Mouse (Mus musculus): ENCODE results near the gene Gm5148.

Gene Gm5148

DNA sequence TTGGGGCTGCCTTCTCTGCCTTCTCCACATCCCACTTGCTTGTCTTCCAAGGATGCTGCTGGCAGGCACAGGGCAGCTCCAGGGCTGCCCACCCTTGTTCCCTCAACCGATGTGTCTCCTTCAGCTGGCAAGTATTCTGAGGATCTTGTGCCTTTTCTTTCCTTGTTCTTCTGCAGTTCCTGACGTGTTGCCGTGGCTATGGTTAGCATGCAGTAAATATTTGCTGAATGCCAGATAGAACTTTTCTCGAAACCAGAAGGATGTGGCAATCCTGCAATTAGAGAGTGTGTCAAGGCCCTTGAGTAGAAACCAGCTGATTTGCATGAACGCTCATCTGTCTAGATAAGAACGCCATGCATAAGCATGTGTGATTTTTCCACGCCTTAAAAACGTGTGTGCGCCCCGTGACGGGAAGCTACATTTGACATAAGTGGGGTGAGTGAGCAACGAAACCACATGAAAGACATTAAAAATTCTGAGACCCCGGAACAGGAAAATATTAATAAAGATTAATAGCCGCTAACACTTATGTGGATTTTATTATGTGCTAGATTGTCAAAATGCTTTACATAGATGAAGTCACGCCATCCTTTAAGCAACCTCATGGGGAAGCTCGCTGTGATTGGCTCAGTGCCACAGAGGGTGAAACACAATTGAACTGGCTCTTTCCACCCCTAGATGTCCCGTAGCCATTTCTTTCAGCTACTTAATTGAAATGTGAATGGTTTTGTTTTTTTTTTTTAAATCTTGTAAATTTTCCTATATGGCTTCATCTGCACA lies 14.1 kb upstream of the Gm5148 start:
- DNase-seq (ENCODE audit: low spot score in 2 of 2), result no peak

DNA sequence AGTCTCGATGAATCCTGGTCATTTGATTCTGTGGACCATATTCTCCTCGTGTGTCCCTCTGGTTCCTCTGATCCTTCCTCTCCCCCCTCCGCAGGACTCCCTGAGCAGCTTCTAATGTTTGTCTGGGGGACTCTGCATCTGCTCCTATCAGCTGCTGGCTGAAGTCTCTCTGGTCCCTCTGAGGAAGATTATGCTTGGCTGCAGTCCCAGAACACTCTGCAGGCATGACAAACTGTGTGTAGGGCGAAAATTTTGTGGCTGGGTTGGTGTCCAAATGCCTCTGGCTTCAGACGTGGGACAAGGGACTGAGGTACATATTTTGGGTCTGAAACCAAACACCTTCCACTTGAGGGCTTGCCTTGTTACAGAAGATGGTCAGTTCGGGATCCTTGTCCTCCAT lies 13.1 kb upstream of the Gm5148 start:
- no peak for DNase-seq (ENCODE audit: low spot score in 2 of 2)

DNA sequence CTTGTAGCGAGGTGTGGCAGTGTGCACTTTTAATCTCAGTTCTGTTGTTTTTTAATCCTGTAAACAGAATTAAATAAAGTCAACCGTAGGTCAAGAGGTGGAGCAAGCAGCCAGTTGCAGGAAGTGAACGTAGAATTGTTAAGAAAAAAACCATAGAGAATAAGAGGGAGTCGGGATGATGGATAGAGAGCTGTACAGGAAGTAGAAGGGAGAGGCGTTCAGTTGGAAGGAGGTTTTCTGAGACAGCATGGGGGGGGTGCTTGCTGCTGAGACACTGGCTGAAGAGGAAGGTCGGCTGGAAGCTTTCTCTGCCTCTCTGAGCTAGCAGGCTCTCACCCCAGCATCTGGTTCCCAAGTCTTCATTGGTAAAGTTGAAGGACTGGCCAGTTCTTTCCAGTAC lies 10.9 kb upstream of the Gm5148 start:
- no peak for DNase-seq (ENCODE audit: low spot score in 2 of 2)

DNA sequence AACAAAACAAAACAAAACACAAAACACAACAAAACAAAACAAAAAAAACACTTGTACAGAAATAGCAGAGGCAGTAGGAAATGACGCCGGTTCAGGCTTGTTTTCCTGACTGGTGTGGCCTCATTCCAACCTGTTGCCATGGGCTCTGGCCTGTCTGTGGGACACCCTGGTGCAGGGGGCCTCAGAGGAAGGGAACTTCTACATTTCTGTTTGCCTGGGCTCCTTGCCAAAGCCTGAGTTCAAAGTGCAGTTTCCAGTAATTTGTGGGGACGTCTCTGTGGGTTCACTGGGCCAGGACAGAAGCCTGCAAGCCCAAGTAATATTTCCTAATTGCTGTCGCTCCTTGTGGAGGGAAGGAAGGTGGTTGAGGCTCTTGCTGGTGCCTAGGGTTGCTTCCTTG lies 4.9 kb upstream of the Gm5148 start:
- peak in 1 of 2 experiments; percentile 21 for DNase-seq (ENCODE audit: low spot score in 2 of 2)

DNA sequence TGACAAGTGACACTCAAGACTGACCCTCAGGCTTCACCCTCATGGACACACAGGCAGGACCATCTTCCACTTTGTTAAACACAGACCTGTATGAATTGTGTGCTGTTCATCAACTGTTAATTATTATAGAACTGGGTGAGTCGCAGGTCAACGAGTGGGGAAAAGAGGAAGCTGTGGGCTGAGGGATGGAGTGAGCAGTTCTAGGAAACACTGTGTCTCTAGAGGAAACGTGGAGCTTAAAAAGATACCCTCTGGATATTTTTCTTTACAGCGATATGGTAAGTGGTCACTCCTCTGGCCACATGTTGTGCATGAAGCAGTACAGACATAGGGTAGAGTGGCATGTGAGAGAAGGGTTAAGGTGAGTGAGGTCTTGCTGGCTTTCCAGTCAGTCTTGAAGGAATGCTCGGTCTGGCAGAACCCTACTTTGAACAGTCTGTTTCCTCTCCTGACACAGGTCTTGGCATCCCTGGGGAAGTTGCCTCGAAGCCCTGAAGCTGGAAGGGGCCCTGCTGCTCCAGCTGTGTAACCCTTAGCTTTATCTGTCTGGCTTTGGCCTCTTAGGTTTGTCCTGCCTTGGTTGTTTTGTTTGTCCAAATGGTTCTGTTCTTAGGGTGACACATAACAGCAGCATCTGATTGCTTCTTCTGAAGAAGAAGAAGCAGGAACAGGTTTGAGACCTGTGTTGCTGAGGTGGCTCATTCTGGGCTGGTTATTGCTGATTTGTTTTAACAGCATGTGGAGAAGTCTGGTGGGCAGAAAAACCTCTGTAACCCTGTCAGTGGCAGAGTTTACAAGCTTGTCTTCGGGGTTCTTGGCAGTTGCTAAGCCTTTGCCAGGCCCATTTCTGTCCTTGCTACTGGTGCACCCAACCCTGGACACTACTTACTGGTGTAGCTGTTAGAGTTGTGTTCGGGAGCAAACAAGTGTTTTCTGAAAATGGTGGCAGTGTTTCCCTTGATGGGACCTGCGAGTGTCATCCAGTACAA lies 4.1 kb upstream of the Gm5148 start:
- no peak for DNase-seq (ENCODE audit: low spot score in 2 of 2)

DNA sequence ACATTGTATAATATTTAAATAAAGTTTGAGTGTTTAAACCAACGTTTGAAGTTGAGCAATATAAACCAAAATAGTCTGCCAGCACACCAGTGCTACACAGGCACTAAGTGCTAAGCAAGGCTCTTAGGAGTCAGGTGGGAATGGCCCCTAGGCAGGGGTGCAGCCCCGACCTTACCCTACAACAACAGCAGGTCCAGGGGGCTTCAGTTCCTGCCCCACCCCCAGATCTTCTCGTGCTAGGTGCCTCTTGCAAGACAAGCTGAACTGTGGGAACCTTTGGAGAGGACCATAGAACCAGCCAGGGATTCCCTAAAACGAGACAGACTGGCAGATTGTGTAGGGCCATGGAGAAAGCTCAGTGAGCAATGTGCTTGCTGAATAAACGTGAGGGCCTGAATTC lies 3.1 kb upstream of the Gm5148 start:
- no peak for DNase-seq (ENCODE audit: low spot score in 2 of 2)

DNA sequence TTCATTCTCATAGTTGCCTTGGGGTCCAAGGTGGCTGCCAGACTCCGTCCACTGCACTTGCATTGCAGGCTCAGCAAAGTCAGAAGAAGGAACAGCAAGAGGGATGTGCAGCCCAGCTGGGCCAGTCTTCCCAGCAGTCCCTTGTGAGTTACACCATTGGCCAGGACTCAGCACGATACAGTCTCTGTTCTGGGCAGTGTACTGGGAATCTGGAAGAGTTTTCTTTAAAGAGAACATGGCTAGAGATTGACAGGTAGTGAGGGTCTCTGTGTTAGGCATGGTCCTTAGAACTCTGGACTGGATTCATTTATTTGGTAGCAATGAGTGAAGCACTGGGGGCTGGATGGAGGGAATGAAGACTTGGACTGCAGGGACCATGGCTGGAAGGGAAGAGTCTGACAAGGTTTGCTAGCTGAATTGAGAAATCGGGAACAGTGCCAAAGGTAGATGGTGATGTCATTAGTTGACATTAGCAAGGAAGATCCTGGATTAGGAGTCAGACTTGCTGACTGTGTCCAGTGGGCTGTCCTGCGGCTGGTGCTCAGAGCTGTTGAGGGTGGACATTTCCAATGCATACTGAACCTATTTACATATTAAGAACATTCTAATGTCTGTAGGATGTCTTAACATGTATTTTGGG lies 2.3 kb upstream of the Gm5148 start:
- DNase-seq (ENCODE audit: low spot score in 2 of 2), result no peak

DNA sequence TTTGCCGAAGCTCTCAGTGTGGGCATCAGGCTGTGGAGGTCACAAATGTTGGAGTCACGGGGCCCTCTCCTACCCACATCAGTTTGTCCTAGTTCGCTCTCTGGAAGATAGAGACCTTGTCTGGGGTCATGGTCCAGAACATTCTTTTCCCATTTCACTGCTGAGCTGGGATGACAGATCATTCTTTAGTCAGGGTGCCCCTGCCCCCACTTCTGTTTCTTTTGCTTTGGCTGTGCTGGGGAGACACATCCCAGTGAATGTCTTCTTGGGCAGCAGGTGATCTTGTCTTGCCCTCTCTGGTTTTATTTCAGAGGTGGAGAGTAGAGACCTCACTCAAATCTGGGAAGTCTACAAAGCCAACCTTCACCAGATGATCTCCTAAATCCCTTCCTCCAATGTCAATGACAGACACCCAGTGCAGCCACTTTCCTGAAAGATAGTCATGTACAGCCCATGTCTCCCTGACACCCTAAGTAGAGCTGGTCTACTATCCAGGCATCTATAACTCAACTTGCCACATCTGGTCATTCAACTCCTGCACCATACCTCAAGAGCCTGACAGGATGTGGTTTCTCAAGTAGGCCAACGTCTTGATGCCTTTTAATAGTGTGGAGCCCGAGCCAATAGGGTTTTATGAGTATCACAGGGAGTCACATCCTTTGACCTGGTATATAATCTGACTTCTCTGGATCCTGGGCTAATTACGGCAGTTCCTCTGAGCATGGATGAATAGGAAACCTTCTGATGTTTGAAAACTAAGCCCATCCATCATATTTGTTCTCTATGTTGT lies 851 bp upstream of the Gm5148 start:
- DNase-seq (ENCODE audit: low spot score in 2 of 2), result no peak

DNA sequence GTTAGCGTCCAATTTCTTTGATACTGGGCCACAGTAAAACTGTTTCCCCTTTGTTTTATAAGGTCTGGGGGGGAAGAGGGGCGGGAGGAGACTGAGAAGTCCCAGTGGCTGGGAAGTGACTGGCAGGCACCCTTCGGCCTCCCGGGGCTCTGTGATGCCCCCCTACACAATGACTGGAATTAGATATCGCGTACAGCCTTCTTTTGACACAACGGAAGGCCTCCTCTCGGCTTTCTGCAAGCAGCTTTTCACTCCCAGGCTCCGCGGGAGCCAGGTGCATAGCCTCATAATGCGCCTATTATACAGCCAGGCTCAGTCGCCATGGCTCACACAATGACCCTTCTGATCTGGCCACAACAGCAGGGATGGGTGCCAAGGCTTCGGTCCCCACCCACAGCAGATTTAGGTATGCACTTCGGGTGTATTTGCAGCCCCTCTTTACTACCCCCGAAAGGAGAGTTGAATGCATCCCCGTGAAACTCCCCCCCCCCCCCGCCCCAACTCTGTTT lies 574 bp downstream of the Gm5148 start:
- no peak for DNase-seq (ENCODE audit: low spot score in 2 of 2)

DNA sequence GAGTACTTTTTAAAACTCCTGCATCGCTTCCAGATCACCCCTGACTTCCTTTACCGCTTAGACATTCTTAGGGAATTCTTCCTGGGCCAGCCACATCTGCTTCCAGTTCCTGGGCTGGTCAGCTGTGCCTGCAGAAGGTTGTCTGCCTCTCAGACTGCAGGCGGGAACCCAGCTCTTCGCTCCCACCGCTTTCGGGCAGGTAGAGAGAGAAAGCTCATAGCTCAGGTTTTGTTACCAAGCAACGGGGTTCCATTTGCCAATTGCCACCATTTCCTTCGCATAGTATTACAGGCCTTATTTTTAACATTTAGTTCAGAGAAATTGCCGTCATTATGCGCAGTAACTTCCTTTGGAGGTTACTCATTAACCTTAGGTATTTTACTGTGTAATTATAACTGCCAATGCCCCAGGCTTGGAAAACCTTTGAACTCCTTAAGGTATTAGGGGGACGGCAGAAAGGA lies 1.2 kb downstream of the Gm5148 start:
- DNase-seq (ENCODE audit: low spot score in 2 of 2), result no peak

DNA sequence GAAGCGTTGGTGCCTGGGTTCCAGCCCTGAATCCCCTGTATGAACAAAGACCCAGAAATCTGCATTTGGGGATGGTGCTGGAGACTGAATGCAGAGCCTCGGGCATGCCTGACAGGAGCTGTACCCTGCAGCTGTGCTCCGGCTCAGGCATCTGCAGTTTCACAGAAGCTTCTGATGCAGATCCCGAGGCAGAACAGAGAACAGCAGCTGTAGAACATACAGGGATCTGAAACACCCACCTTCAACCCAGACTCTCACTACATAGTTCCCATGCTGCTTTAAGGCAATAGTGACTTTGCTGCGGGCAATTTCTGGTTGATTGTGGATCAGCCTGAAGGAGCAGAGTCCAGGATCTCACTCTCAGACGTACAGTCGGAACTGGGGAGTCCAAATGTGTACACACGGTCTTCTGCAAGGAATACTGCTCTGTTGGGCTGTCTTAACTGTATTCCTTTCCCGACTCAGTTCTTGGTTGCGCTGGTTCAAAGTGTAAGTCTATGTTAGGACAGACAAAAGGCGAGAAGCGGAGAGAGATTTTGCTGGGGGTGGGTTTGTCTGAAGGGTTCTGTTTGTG lies 1.7 kb downstream of the Gm5148 start:
- no peak for DNase-seq (ENCODE audit: low spot score in 2 of 2)

DNA sequence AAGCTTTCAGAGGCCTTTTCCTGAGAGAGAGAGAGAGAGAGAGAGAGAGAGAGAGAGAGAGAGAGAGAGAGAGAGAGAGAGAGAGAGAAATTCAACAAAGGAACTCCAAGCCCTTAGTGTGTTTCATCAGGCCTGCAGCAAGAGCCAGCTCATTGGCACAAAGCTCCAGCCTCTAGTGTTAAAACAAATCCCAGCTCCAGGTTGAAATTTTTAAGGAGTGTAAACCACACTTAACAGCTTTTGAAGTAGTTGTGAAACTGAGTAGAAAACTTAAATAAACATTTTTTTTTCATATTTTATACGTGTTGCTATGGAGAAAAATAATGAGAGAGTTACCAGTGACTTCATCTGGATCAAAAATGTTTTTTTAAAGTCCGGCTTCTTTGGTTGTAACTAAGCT lies 7.3 kb downstream of the Gm5148 start:
- DNase-seq (ENCODE audit: low spot score in 2 of 2), result no peak

DNA sequence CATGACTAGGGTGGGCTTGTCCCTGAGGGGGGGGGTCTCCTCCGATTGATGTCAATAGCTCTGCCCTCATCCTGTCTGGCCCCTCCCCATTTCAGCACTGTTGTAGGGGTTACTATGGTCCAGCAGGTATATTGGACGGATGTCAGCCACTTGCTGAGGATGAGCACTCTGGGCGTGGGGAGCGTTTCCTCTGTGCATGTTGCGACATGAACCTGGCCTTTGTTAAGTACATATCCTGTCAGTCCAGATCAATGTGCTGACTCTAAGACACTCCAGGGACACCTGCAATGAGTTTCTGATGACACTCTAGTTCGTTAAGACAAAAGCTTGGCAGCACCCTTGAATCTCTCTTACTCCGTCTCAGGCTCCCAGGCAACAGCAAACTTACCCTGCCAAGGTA lies 8.6 kb downstream of the Gm5148 start:
- no peak for DNase-seq (ENCODE audit: low spot score in 2 of 2)

DNA sequence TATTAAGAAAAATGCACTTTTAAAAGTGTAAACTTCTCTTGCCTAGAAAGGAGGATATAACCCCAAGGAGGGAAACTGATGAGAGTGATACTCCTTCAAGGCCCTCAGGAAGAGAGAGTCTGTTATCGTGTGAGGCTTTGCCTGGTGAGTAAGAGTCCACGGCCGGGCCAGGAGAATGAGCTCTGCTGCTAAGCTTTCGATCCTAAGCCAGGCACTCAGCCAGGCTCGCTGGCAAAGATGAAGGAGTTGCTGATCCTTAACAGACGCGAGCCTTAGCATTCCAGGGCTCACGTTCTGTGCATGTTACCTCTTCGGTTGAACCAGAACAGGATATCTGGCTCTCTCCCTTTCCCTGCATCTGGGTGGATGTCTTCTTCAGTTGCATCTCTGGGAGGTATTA lies 11.8 kb downstream of the Gm5148 start:
- no peak for DNase-seq (ENCODE audit: low spot score in 2 of 2)

DNA sequence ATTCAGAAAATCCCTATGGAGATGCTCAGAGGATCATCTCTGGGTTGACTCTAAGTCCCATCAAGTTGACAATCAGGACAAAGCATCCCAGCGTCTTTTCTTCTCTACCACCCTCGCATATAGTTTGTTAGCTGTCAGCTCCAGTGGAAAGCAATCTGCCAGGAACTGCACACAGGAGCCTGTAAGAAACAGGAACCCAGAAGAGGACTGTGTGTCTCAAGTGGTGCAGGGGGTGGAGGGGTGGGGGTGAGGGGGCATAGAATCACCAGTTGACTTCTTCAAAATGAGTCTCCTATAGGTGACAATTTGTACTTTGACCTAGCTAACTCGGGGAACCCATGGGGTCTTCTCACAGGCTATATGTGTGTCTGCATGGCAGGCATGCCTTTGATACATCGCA lies 12.7 kb downstream of the Gm5148 start:
- no peak for DNase-seq (ENCODE audit: low spot score in 2 of 2)

DNA sequence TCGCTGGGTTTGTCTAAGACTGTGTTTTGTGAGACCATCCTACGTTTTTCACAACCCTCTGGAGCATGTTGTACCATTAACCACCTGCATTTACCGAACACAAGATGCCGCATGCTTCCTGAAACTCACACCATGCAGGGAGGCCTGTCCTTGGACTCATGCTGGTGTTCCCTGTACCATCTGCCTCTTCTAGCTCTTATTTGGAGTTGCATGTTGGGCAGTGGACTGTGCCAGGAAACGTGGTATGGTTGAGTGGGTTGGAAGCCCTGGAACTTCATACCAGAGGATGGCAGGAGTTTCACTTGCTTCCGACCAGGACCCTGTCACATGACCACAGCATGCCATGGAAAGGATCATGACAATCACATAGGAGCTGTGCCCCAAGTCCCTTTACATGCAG lies 16.5 kb downstream of the Gm5148 start:
- no peak for DNase-seq (ENCODE audit: low spot score in 2 of 2)

DNA sequence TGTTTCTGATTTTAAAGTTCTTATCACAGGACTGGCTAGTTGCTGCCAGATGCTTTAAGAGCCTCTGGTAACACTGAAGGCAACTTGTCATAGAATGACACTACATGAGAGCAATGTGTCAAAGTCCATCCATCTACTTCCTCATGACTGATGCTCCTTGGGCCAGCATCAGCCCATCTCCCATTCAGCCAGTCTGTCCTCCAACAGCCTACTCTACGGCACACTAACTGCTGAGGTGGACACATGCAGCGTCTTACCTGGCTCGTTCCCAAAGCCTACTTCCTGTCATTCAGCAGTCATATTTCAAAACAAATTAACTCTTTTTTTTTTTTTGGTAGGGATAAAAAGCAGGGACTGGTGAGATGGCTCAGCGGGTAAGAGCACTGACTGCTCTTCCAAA lies 17.9 kb downstream of the Gm5148 start:
- DNase-seq (ENCODE audit: low spot score in 2 of 2), result no peak

DNA sequence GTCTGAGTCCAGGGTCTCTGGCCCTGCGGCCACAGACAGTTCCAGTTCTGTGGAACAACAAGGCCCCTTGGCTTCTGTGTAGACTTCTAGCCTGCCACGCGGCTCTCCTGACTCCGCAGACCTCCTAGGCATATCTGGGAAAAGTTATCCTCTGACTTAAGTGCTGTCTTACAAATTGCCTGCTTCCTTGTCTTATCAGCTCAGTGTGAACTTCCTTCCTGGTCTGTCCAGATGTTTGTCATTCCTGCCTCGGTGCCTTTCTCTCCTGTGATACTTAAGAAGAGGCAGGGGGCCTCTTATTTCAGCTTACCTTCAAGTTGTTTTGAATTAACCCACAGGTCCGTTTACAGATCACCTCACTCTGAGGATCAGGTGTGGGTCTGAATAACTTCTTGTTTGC lies 18.9 kb downstream of the Gm5148 start:
- no peak for DNase-seq (ENCODE audit: low spot score in 2 of 2)

DNA sequence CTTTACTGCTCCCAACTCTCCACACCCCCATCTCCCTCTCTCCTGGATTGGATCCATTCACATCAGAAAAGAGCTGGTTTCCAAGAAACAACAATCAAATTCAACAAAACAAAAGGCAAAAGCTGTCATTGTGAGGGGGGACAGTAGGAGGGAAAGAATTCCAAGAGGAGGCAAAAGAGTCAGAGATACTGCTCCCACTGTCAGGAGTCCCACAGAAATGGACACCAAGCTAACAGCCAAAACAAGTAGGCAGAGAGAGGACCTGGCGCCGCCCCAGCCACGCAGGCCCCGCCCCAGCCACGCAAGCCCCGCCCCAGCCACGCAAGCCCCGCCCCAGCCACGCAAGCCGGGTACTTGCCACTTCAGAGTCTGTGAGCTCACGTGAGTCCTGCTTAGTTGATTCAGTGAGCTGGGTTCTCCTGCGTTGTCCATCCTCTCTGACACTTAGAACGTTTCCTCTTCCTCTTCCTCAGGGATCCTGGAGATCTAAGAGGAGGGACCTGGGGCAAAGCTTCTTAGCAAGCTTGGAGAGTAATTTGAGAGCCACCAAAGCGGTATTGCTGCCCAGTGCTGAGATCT lies 19.5 kb downstream of the Gm5148 start:
- DNase-seq (ENCODE audit: low spot score in 2 of 2), result peak in 1 of 2 experiments; percentile 21

DNA sequence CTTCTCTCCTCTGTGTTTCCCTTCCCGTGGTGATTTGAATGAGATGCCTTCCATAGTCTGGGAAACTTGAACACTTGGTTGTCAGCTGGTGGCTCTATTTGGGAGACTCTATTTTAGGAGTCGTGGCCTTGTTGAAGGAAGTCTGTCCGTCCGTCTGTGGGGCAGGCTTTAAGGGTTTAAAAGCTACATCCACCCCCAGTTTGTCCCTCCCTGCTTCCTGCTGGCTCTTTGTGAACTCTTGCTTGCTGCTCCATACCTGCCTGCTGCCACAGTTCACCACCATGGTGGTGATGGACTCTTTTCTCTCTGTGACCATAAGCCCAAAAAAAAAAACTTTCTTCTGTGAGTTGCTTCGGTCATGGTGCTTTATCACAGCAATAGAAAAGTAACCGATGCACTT lies 21.2 kb downstream of the Gm5148 start:
- DNase-seq (ENCODE audit: low spot score in 2 of 2), result no peak

DNA sequence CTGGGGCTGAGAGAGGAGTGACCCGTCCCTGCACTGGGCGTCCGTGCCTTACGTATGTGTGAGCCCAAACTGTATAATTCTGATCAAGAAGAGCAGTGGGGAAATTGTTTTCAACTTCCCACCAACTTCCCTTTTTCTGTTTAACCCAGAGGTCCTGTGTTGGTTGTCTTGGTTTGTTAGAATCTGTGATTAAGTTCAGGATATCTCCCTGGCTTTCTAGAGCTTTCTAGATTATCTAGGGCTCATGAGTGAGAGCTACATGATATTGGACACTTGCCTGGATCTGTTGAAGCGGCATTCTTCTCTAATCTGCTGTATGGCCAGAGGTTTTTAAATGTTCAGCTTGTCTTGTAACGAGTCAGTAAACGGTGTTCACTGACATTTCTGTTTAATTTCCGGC lies 30.7 kb downstream of the Gm5148 start:
- no peak for DNase-seq (ENCODE audit: low spot score in 2 of 2)

Data from spleen, postnatal 4 days (tissue).